Mouse (Mus musculus): ENCODE results near the gene St3gal2. TPM values are rescaled to one million over a fixed set of nuclear protein-coding genes. Genes with fewer than 3 reads are reported as not detected.
"Not testable (repeated sequence)": the region's sequence is repeated elsewhere in the genome, so short reads cannot be mapped to it uniquely, and the experiment has no call there.

The St3gal2 gene
- total RNA-seq (2021), result 18.5 and 21.6 TPM in 2 replicates
- long read RNA-seq, experiment 1, full-length matches to known transcripts, result 13 of 16 reads
- long read RNA-seq, experiment 1, partial matches to known transcripts, result 0 of 16 reads
- long read RNA-seq, experiment 1, other reads (novel, unspliced or antisense), result 3 of 16 reads
- long read RNA-seq, experiment 2, full-length matches to known transcripts, result 21 of 26 reads
- long read RNA-seq, experiment 2, partial matches to known transcripts, result 3 of 26 reads
- long read RNA-seq, experiment 2, other reads (novel, unspliced or antisense), result 2 of 26 reads

DNA sequence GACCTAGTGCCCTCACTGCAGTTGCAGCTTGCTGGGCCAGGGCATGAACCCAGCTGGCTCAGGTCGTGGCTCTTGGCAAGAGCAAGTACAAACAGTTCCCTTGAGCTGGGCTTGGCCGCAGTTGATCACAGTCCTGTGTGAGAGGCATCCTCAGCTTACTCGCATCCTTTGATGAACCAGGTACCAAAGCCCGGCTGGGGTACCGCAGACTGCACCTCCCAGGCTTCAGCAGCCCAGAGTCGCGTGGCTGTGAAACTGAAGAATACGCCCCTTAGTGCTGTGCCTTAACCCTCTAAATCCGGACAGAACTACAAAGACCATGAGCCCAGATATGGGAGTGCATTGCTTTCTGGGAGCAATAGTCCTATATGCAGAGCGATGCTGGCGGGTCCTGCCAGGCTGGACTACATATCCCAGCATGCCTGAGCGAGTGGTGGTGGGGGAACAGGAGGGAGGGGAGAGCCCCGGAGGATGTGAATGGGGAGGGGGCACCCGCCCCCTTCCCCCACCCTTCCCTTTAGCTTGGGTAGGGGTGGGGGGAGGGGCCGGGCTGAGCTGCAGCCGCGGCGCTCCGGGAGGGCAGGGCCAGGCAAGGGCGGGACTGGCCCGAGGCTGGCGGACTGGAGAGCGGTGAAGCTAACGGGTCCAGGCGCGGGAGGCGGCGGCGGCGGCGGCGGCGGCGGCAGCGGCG is at the start of gene St3gal2:
Gene St3gal2 (plus strand): TSS at position 582 of the 691 bp plus-strand sequence.
- DNase-seq, result peak; percentile 89

DNA sequence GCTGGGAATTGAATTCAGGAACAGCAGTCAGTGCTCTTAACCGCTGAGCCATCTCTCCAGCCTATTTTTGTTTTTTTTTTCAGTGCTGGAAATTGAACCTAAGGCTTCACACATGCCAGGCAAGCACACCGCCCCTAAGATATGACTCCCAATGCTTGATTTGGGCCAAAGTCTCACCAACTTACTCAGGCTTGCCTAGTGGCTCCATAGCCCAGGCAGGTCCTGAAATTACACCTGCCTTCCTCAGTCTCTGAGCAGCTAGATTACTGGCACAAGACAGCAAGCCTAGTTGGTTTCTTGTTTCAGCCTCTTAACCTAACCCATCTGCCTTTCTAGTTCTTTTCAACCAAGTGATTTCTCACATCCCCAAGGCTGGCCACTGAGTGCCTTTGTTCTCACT is 49.2 kb upstream of the St3gal2 start:
- no peak for DNase-seq

DNA sequence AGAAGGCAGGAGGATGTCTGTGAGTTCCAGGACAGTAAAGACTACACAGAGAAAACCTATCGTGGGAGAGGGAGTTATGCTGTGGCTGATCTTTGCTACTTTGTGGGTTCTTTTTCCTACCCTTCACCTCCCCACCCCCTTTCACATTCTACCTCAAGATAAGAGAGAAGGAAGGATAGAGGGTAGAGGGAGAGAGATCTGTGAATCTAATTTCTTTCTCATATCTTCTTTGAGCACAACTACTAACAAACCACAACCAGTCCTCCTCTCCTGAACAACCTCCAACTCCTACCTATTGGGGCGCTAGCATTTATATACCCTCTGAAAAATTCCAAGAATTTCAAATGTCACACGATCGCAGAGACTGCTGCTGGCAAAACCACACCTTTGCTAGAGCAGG is 41.9 kb upstream of the St3gal2 start:
- no peak for DNase-seq

DNA sequence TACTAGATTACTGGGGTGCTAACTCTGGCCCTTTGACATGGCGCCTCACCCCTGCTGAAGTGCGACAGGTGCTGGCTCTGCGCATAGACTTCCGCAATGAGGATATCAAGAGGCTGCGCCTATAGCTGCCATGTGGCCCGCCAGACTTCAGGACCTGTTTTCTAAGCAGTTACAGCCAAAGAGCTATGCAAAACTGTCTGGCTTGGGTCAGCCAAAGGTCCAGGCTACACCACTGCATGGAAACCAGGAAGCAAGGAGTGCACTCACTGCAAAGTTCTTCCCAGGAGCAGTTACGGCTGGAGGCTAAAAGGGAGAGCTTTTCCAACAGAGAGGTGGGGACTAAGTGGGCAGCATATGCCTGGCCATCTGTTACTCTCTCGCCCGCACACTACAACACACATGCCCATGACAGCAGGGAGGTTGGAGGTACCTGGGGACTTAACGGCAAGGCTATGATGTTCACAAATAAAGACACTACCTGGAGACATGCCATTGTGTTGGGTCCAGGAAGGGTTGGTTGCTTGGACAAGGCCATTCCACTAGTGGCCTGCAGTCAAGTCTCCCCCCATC is 37.9 kb upstream of the St3gal2 start:
- no peak for DNase-seq

DNA sequence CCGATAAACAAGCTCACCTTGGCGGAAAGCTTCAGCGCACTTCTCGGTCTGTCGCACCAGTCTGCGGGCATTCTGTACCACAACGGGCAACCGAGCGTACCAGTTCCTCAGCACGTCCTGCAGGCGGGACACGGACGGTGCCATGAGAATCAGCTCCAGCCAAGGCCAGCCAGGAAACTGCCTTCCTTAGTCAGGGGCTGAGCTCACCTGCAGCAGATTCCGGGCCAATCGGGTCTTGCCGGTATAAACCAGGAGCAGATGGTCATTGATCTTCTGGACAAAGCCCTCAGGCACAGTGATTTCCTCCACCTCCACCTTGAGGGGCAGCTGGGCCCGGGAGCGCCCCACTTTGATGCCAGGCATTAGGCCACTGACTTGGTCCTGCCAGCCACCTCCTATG is 35.9 kb upstream of the St3gal2 start:
- DNase-seq, result no peak

DNA sequence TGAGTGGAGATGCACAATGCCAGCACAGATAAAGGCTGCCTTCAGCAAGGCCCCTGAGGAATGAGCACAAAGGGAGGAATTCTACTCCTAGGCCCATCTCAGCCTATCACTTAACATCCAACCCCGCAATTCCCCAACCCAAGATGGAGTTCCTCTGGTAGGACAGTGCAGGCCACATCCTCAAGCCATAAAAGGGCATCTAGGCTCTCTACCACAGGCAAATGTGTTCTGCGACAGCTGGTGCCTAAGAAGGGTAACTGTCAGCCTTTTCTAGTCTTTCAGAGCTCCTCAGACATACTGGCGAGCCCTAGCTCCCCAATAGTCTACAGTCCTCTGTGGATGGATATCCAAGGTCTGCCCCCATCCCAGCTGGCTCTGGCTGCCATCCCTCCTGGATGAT is 33.1 kb upstream of the St3gal2 start:
- DNase-seq, result no peak

DNA sequence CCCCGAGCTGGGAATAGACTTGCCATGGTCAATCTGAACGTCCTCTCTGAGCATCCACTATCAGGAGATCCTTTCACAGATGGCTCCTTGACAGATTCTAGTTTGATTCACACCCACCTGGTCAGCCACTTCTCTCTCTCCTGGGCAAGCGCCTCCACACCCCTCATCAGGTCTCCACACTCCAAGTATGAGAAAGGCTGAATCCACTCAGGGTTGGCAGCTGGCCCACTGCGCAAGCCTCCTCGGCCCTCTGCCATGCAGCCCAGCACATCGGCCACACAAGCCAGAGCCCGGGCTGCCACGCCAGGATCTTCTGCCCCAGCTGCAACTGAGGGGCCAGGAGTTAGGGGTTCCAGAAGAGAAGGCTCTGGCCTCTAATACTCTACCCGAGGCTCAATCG is 32.2 kb upstream of the St3gal2 start:
- DNase-seq, result peak; percentile 50

DNA sequence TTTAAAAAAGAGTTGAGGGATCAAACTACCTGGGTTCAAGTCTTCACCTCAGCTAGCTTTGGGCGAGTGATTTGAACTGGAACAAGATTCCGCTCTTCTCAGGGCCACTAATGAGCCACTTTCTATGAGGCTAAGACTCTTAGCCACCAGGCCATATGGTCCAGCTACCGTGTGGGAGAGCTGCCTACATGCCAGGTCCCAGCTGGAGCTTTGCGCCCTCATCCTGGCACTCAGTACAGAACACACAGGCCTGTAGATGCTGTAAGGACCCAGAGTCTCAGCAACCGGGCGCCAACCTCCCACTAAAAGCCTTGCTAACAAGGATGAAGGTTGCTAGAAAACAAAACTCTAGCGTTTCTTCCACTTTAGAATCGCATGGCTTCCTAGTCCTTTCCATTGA is 31.3 kb upstream of the St3gal2 start:
- DNase-seq, result no peak

DNA sequence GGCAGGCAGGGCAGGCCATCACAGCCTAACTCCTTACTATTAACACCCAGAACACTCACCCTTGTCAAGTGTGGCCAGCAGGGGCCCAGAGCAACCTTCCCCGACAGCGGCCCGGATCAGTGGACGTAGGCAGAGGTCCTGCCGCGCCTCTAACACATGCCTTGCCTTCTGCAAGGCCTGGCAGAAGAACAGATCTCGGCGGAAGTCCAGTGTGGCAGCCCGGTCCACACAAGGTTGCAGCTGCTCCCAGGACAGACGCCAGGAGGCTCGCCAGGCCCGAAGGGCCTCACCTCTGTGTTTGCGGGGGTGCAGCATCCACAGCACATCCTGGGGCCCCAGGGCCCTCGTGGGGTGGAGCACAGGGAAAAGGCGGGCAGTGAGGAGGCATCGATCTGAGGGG is 30.9 kb upstream of the St3gal2 start:
- DNase-seq, result peak; percentile 22

DNA sequence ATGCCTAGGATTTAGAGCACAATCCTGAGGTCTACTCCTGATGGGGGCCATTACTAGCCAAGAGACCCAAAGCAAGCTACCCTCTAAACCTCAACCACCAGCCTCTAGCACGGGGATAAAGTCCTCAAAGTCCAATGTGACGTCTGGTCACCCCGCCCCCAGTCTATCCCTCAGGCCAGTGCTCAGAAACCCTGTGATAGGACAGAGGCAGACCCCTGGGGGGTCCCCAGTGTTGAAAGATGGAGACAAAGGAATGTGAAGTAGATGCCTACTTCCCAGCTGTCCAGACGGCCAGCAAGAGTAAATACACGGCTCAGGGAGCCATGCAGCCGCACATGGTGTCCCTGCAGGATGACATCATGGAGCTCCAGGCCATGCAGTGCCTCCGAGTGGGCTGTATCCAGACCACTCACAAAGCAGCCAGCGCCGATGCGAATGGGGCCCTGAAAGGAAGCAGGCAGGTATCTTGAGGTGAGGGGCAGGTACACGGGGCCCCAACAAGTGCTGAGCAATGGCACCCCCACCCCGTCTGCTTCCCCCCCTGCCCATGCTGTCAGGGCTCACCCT is 29.7 kb upstream of the St3gal2 start:
- DNase-seq, result no peak

DNA sequence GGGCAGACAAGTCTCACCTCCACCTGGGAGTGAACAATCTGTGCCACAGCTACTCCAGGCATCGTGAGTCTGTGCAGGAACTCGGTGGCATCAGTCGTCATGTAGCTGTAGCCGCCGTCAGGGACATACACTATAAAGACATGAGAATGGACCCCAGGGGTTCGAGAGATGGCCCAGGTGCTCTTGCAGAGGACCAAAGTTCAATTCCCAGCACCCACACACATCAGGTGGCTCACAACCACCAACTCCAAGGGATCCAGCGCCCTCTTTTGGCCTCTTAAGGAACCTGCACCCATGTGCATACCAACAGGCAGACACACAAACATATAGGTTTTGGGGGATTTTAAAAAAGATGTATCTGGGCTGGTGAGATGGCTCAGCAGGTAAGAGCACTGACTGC is 27.7 kb upstream of the St3gal2 start:
- no peak for DNase-seq

DNA sequence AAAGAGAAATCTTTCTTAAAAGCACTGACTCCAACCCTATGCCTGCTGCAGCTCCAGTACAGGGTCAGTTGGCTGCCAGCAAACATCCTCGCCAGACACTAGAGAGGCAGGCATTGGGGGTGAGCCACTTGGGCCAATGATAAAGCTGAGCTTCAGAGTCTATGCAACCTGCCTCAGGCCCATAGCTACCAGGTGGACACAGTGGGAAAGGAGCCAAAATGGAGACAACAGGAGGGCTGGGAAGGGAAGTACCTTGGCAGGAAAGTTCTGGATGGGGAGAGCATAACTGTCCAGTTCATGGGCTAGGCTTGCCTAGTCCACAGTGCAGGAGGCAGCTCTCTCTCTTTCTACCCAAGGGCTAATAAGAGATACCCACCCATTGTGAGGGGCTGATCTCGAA is 26.8 kb upstream of the St3gal2 start:
- DNase-seq, result no peak

DNA sequence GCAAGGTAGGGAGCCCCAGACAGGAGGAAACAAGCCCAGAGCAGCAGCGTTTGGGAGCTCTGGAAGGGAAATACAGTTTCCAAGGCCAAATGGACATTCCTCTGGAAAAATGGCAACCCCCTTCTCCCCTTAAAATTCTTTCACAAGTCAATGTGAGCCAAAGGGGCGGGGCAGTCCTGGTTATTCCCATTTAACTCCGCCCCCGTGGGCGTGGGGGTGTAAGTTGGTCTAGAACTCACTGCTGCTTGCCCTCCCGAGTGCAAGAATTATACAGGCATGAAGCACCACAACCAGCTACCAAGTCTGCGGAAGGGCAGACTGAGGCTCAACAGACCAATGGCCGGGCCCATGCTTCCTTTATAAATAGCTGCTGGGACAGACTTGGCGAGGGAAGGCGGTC is 24.9 kb upstream of the St3gal2 start:
- DNase-seq, result no peak

DNA sequence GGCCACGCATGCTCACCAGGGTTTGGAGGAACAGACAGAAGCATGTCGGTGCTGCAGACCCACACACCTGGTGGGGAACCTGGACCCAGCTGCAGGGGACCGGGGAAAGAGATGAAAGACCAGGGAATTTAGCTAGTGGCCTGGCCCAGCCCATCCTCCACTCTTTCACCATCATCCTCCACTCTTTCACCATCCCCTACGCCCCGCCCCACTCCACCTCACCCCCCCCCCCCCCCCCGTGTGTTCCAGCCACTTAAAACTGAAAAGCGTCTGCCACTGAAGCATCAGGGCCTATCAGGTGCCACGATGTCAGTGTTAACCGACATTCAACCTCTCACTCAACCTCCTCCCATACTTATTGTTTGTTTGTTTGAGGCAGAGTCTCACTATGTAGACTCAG is 24.5 kb upstream of the St3gal2 start:
- no peak for DNase-seq

DNA sequence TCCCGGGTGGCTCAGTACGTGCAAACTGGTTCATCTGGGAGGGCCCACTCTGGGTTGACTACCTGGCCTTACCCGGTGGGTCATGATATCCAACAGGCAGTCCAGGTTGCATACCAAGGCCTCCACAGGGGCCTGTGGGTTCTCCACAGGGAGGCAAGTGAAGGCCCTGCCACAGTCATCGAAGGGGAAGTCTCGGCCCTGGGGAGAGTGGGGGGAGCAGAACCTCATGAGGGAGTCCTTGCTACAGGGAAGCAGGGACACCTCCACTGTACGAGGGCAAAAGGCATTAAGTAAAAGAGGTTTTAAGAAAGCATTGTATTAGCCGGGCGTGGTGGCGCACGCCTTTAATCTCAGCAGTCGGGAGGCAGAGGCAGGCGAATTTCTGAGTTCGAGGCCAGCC is 23.9 kb upstream of the St3gal2 start:
- DNase-seq, result no peak

DNA sequence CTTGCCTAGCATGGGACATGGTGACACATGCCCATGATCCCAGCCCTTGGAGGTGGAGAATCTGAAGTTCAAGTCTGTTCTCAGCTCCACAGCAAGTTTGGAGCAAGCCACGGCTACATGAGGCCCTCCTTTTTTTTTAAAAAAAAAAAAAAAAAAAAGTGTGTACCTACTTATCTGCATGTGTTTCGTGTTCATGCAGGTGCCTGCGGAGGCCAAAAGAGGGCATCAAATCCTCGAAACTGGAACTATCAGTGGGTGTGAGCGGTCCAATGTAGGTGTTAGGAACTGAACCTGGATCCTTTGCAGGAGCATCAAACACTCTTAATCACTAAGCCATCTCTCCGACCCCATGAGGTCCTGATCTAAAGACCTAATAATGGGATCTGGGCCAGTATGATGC is 22.2 kb upstream of the St3gal2 start:
- no peak for DNase-seq

DNA sequence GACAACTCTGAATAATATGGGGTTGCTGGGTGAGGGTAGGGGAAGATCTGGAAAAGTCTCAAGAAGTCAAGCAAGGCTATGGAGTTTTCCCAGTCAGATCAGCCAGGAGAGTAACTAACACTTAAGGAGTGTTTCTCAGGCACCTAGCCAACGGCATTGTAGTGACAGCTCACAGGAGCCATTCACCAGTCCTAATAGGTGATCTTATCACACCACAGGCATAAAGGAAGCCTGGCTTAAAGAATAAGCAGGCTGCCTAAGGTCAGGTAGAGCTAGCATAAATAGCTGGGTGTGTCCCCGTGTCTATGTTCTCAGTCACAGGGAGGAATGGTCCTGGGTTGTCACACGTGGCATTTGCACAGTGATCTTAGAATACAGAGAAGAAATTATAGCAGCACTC is 18.7 kb upstream of the St3gal2 start:
- no peak for DNase-seq

DNA sequence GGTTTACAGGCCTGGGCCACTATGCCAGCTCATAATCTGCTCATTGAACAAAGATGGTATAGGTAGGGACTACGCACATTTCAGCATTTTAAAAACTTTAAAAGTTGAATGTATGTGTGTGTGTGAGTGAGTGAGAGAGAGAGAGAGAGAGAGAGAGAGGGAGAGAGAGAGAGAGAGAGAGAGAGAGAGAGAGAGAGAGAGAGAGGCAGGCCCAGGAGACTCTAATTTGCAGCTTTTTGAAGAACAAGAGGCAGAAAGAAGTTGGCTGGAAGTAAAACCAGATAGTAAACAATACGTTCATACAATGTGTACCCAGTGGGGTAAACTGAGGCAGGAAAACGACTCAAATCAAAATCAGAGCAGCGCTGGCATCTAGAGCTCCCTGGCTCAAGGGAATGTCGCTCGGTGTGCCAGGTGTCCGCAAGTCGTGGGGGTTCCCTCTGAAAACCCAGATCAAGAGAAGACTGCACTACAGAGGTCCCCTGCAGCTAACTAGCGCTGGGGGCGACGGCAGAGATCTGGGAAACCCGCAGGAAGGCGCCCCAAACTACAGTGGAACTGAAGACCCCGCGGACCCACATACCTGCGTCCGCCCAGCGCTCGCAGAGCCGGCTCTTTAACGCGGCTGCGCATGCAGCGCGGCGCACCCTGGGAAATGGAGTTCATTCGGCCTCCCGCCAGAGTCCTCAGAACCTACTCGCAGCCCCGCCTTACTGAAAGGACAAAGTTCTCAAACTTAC is 17.7 kb upstream of the St3gal2 start, which contains the start of gene Fuk:
Gene Fuk (minus strand): TSS at position 650 of the 740 bp plus-strand sequence.
- DNase-seq, result peak; percentile 89

DNA sequence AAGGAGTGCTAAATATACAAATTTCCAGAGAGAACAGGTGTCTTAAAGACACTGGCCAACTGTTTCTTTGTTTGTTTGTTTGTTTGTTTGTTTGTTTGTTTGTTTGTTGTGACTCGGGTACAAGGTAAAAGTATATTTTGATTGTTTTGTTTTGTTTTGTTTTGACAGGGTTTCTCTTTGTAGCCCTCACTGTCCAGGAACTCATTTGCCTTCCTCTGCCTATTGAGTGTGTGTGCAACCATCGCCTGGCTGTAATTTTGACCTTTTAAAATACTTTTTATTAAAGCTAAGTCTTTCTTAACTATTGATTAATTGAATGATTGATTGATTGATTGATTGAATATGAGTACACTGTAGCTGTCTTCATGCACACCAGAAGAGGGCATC is 17.1 kb upstream of the St3gal2 start:
- DNase-seq, result no peak

DNA sequence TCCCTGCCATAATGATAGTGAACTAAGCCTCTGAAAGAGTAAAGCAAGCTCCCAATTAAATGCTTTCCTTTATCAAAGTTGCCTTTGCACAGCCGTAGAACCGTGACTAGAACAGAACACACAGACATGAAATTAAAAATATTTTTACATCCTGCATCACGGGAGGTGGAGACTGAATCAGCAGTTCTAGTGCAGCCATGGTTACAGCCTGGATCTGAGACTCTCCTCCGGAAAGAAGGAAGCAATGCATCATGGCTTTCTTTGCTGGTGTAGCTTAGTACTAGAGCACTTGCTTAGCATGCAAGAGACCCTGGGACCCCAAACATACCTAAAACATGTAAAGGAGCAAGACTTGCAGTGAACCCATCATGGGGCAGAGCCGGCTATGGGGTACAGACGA is 14.3 kb upstream of the St3gal2 start:
- no peak for DNase-seq

DNA sequence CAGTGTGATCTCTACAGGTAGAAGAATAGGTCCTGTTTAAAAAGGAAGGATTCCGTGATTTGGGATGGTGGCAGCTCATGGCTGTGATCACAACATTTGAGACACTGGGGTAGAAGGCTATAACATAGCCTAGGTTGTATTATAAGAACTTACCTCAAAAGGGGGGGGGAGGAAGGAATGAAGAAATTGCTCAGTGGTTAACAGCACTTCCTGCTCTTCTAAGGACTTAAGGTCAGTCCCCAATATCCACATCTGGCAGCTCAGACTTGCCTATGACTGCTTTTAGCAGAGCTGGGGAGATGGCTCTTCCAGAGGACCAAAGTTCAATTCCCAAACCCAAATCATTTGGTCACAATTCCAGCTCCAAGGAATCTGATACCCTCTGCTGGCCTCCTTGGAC is 13.0 kb upstream of the St3gal2 start:
- no peak for DNase-seq

DNA sequence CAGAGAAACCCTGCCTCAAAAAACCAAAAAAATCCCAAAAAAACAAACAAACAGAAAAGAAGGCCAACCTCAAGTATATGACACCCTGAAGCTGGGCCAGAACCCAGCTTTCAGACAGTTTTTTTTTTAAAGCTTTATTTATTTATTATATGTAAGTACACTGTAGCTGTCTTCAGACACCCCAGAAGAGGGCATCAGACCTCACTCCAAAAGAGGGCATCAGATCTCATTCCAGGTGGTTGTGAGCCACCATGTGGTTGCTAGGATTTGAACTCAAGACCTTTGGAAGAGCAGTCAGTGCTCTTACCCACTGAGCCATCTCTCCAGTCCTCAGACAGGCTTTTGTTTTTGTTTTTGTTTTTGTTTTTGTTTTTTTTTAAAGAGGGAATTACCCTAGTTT is 9.9 kb upstream of the St3gal2 start:
- not testable (repeated sequence) for DNase-seq
